8 mouse cellular contexts compared by ENCODE assay signal in genomic region chr4:98382716-98383424, GRCm38 (mm10). TPM values are rescaled to one million over a fixed set of nuclear protein-coding genes. Genes with fewer than 3 reads are reported as not detected.
DNase-seq lines count a peak whose midpoint lies in the region.

Tm2d1 (minus strand) TSS chr4:98383306.

- peak; percentile 85 to 94 for DNase-seq in adrenal gland, adult (ENCODE audit: inconsistent age in 2 of 2, low spot score in 1 of 2)
- peak; percentile 93 for DNase-seq in embryo, embryonic 10 days (ENCODE audit: low spot score)
- peak; percentile 84 for DNase-seq in gastrocnemius, postnatal 10 days
- peak; percentile 90 for DNase-seq in induced T-regulatory cell, adult 2 months (ENCODE audit: low read depth)
- peak; percentile 26 to 78 for DNase-seq in left cerebral cortex, adult 9 months (ENCODE audit: low spot score in 2 of 2)
- DNase-seq in right cerebral cortex, adult 2 months (ENCODE audit: low spot score in 2 of 2), result peak; percentile 79 to 81
- DNase-seq in urinary bladder, postnatal 10 days (ENCODE audit: low spot score), result peak; percentile 30

- H3K9me3 ChIP-seq in megakaryocyte, embryonic 14.5 days, result no peaks in the 10 kb centered on the region

- H3K36me3 ChIP-seq in megakaryocyte, embryonic 14.5 days (replicated peaks; ENCODE audit: low read length), result peaks cover 11% of the 10 kb centered on the region

- peaks cover 4% of the 10 kb centered on the region for H3K27me3 ChIP-seq in megakaryocyte, embryonic 14.5 days (replicated peaks)

- peak within 1 kb of the TSS; percentile 99 for H3K4me3 ChIP-seq in megakaryocyte, embryonic 14.5 days (replicated peaks)

- H3K4me1 ChIP-seq in megakaryocyte, embryonic 14.5 days, result 0 out of 2 replicates have a peak, but pooled peaks cover 4% of the 10 kb centered on the region

RNA-seq across cellular contexts. Expression of gene Tm2d1, which starts in this region (rescaled TPM):
- 10 to 100 TPM; 28.2 to 30.0 TPM for total RNA-seq in gastrocnemius, postnatal 10 days (2021)
- polyA plus RNA-seq in megakaryocyte, embryonic 14.5 days (2012; ENCODE audit: insufficient read depth, low replicate concordance), result 11.8 and 27.2 TPM in 2 replicates

Comparison
In these comparisons a context has a peak if more than half of its experiments do, and no peak if none do; other contexts are left out.
1. Peak in every context shown above with its lines: DNase-seq and H3K4me3 ChIP-seq.
2. DNase-seq: peak in every context shown above with its lines; median percentile 93 in embryo, embryonic 10 days; 90 in induced T-regulatory cell, adult 2 months; 90 in adrenal gland, adult; 84 in gastrocnemius, postnatal 10 days; 80 in right cerebral cortex, adult 2 months; 52 in left cerebral cortex, adult 9 months; 30 in urinary bladder, postnatal 10 days.